Mouse (Mus musculus) neural tube, embryonic 14.5 days (tissue): ENCODE measurements at regions not wholly inside any gene's neighbourhood (a gene's known extent, or its start where the extent isn't known, plus 50 kb on each side); places are given as distances from the start of the nearest gene placed in this dataset.

Experiments used
- ATAC-seq: fragments of 200-750 bp; cut with Nextera tagmentation; 2 replicates; pipeline ENCODE4 v1.8.0; 2017; ENCODE audit warnings: low read depth, mild to moderate bottlenecking, moderate TSS enrichment, moderate library complexity
- H3K27ac ChIP-seq: fragments of 300-500 bp; sonication (generic); 2 replicates; pipeline ENCODE4 v1.5.1; 2014; ENCODE audit warnings: low read depth, mild to moderate bottlenecking, control low read depth, low read length, moderate library complexity, mixed read lengths
- H3K27me3 ChIP-seq: fragments of 300-500 bp; sonication (generic); 2 replicates; pipeline ENCODE4 v1.6.1; 2014; ENCODE audit warnings: low read length; ENCODE audit not compliant: control insufficient read depth, insufficient read depth
- H3K36me3 ChIP-seq: fragments of 300-500 bp; sonication (generic); 2 replicates; pipeline ENCODE4 v1.6.1; 2014; ENCODE audit warnings: low read length, mixed read lengths; ENCODE audit not compliant: control insufficient read depth, insufficient read depth
- H3K4me1 ChIP-seq: fragments of 300-500 bp; sonication (generic); 2 replicates; pipeline ENCODE4 v1.6.1; 2014; ENCODE audit warnings: low read length; ENCODE audit not compliant: control insufficient read depth, insufficient read depth
- H3K4me2 ChIP-seq: fragments of 300-500 bp; sonication (generic); 2 replicates; pipeline ENCODE4 v1.6.1; 2014; ENCODE audit warnings: mild to moderate bottlenecking, low read depth, low read length, control low read depth
- H3K4me3 ChIP-seq: fragments of 300-500 bp; sonication (generic); 2 replicates; pipeline ENCODE4 v1.5.1; 2014; ENCODE audit warnings: low read depth, low read length, control low read depth, mixed read lengths
- H3K9ac ChIP-seq: fragments of 300-500 bp; sonication (generic); replicated peaks from 2 replicates; pipeline ENCODE4 v1.6.1; 2014; ENCODE audit warnings: low read depth, mild to moderate bottlenecking, control low read depth, low read length, mixed read lengths
- H3K9me3 ChIP-seq: fragments of 300-500 bp; sonication (generic); 2 replicates; pipeline ENCODE4 v1.6.1; 2016; ENCODE audit warnings: low read length; ENCODE audit not compliant: control insufficient read depth
- WGBS: fragments of 180-500 bp; shearing (Covaris S2); extraction: QIAGEN DNeasy Blood & Tissue Kit; methylation state at CpG from one replicate; pipeline ENCODE4 v1.1.7; 2014; 5-methylcytosine and 5-hydroxymethylcytosine counted together

GRCm38 (mm10) chr1:67359824-67360223 lies 237.0 kb downstream of the Cps1 start:
- H3K36me3 ChIP-seq: no peaks in the 10 kb centered on the region
- WGBS: 38% methylated on average over 3 of the region's 3 CpGs
- H3K4me3 ChIP-seq: no peak overlapping the region
- no peaks in the 10 kb centered on the region for H3K27me3 ChIP-seq
- no peaks in the 10 kb centered on the region for H3K9me3 ChIP-seq
- H3K27ac ChIP-seq: no peak overlapping the region
- no peaks in the 10 kb centered on the region for H3K4me1 ChIP-seq
- no peak overlapping the region for H3K9ac ChIP-seq
- ATAC-seq: no peak
- no peak overlapping the region for H3K4me2 ChIP-seq

- Histone ChIP-seq H3K36me3 (no peaks in the 10 kb centered on the region), H3K27ac (no peak overlapping the region), H3K9ac (no peak overlapping the region), H3K4me3 (no peak overlapping the region), H3K4me1 (no peaks in the 10 kb centered on the region), H3K9me3 (no peaks in the 10 kb centered on the region), H3K4me2 (no peak overlapping the region), H3K27me3 (no peaks in the 10 kb centered on the region)
- ATAC-seq: no peak
- 14% methylated on average over 2 of the region's 2 CpGs for WGBS
Measured at GRCm38 (mm10) chr1:67366038-67366437, 243.2 kb downstream of the Cps1 start.

GRCm38 (mm10) chr1:67366485-67366884 lies 243.7 kb downstream of the Cps1 start:
- ATAC-seq: peak; percentile 31; the same call in 1 of the 2 replicates
- Histone ChIP-seq H3K4me1 (no peaks in the 10 kb centered on the region), H3K36me3 (no peaks in the 10 kb centered on the region), H3K9ac (no peak overlapping the region), H3K9me3 (no peaks in the 10 kb centered on the region), H3K27me3 (no peaks in the 10 kb centered on the region), H3K4me2 (no peak overlapping the region), H3K4me3 (no peak overlapping the region), H3K27ac (no peak overlapping the region)
- WGBS: 24% methylated on average over 4 of the region's 4 CpGs

GRCm38 (mm10) chr1:67382366-67382765 lies 259.5 kb downstream of the Cps1 start:
- ATAC-seq: no peak
- no peaks in the 10 kb centered on the region for H3K9me3 ChIP-seq
- no peak overlapping the region for H3K9ac ChIP-seq
- WGBS: 80% methylated on average over 1 of the region's 1 CpGs
- H3K27ac ChIP-seq: no peak overlapping the region
- no peak overlapping the region for H3K4me3 ChIP-seq
- no peaks in the 10 kb centered on the region for H3K27me3 ChIP-seq
- H3K4me1 ChIP-seq: no peaks in the 10 kb centered on the region; the same call in 1 of the 2 replicates
- no peaks in the 10 kb centered on the region for H3K36me3 ChIP-seq
- H3K4me2 ChIP-seq: no peak overlapping the region

GRCm38 (mm10) chr1:67385377-67385776 lies 262.6 kb downstream of the Cps1 start:
- Histone ChIP-seq H3K9me3 (no peaks in the 10 kb centered on the region), H3K4me2 (no peak overlapping the region), H3K27ac (no peak overlapping the region), H3K27me3 (no peaks in the 10 kb centered on the region), H3K4me1 (no peaks in the 10 kb centered on the region; the same call in 1 of the 2 replicates), H3K36me3 (no peaks in the 10 kb centered on the region), H3K9ac (no peak overlapping the region), H3K4me3 (no peak overlapping the region)
- ATAC-seq: peak; percentile 60

- no peak overlapping the region for H3K9ac ChIP-seq
- H3K9me3 ChIP-seq: no peaks in the 10 kb centered on the region
- no peak for ATAC-seq
- H3K4me2 ChIP-seq: no peak overlapping the region
- H3K36me3 ChIP-seq: no peaks in the 10 kb centered on the region
- no peaks in the 10 kb centered on the region; the same call in 1 of the 2 replicates for H3K4me1 ChIP-seq
- WGBS: 75% methylated on average over 3 of the region's 3 CpGs
- no peak overlapping the region for H3K4me3 ChIP-seq
- H3K27ac ChIP-seq: no peak overlapping the region
- H3K27me3 ChIP-seq: no peaks in the 10 kb centered on the region
Measured at GRCm38 (mm10) chr1:67386877-67387276, 264.1 kb downstream of the Cps1 start.

- peak; percentile 58; the same call in 1 of the 2 replicates for ATAC-seq
- H3K9ac ChIP-seq: no peak overlapping the region
- H3K36me3 ChIP-seq: no peaks in the 10 kb centered on the region
- H3K4me2 ChIP-seq: no peak overlapping the region
- no peaks in the 10 kb centered on the region for H3K9me3 ChIP-seq
- no peak overlapping the region for H3K27ac ChIP-seq
- no peak overlapping the region for H3K4me3 ChIP-seq
- 75% methylated on average over 10 of the region's 10 CpGs for WGBS
- no peaks in the 10 kb centered on the region for H3K4me1 ChIP-seq
- no peaks in the 10 kb centered on the region for H3K27me3 ChIP-seq
Measured at GRCm38 (mm10) chr1:67397757-67398446, 275.1 kb downstream of the Cps1 start.

- Histone ChIP-seq H3K4me2 (no peak overlapping the region), H3K36me3 (no peaks in the 10 kb centered on the region)
Measured at GRCm38 (mm10) chr1:67409531-67409930, 286.7 kb downstream of the Cps1 start.

GRCm38 (mm10) chr1:67417196-67417595 lies 294.4 kb downstream of the Cps1 start:
- no peak for ATAC-seq
- H3K36me3 ChIP-seq: no peaks in the 10 kb centered on the region
- no peak overlapping the region for H3K4me2 ChIP-seq
- H3K27ac ChIP-seq: no peak overlapping the region
- H3K9ac ChIP-seq: no peak overlapping the region
- 84% methylated on average over 1 of the region's 1 CpGs for WGBS
- H3K9me3 ChIP-seq: no peaks in the 10 kb centered on the region
- no peak overlapping the region for H3K4me3 ChIP-seq
- no peaks in the 10 kb centered on the region for H3K27me3 ChIP-seq
- no peaks in the 10 kb centered on the region for H3K4me1 ChIP-seq

More at GRCm38 (mm10) chr1:67409531-67409930, 286.7 kb downstream of the Cps1 start:
- Histone ChIP-seq H3K4me3 (no peak overlapping the region), H3K9me3 (no peaks in the 10 kb centered on the region), H3K4me1 (no peaks in the 10 kb centered on the region), H3K27ac (no peak overlapping the region), H3K27me3 (no peaks in the 10 kb centered on the region), H3K9ac (no peak overlapping the region)
- WGBS: 85% methylated on average over 6 of the region's 6 CpGs
- ATAC-seq: no peak
